Mouse (Mus musculus): ENCODE measurements around the gene Atrn. TPM values are rescaled to one million over a fixed set of nuclear protein-coding genes. Genes with fewer than 3 reads are reported as not detected.
"Not testable (repeated sequence)": the region's sequence is repeated elsewhere in the genome, so short reads cannot be mapped to it uniquely, and the experiment has no call there.

The Atrn gene
- polyA plus RNA-seq, 1 experiment from 2014 or later, result 22.7 TPM

DNA sequence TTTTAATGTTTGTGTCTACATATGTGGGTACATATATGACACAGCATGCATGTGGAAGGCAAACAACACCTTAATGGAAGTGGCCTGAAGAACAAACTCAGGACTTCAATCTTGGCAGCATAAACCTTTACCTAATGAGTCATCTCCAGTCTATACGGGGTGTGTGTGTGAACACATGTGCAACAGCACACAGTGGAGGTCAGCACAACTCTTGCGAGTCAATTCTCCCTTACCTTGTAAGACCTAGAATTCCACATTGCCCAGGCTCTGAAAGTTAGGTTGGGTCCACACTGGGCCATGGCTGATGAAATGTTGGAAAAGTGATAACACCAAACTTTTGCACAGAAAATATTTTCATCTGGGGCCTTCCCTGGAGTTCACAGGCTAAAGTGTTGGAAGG lies 124.3 kb downstream of the Atrn start:
- 90% methylated on average over 2 of the region's 2 CpGs for WGBS
- no peak overlapping the region for H3K27ac ChIP-seq
- no peaks in the 10 kb centered on the region for H3K4me1 ChIP-seq (replicated peaks; ENCODE audit: control insufficient read depth, insufficient read depth, low read length)
- no peaks in the 10 kb centered on the region for H3K27me3 ChIP-seq (ENCODE audit: control insufficient read depth, insufficient read depth, low read length)
- H3K4me3 ChIP-seq (replicated peaks; ENCODE audit: low read length), result no peak overlapping the region
- H3K36me3 ChIP-seq (replicated peaks; ENCODE audit: control insufficient read depth, insufficient read depth), result peaks cover 28% of the 10 kb centered on the region
- H3K9me3 ChIP-seq (ENCODE audit: control insufficient read depth, low read length), result no peaks in the 10 kb centered on the region
- DNase-seq (ENCODE audit: low spot score), result no peak
- no peak for ATAC-seq (ENCODE audit: low FRiP score)
- no peak overlapping the region for H3K9ac ChIP-seq
- no peak overlapping the region for H3K4me2 ChIP-seq (replicated peaks)

DNA sequence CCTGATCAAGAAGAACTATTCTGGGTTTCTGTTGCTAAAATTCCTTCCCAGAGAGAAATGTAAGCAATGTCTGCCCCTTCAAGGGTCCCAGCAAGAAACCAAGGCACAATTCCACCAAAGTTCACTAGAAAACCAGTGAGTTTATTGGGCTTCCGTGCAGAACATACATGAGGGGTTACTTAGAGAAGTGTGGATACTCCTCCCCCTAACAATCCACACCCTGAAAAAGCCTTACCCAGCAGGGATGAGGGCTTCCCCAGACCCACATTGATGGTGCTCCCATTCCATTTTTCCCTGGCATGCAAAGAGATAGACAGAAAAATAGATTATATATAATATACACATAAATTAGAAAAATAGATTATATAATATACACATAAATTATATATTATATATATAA lies 124.7 kb downstream of the Atrn start:
- Histone ChIP-seq H3K4me2 (replicated peaks) (no peak overlapping the region), H3K4me1 (replicated peaks; ENCODE audit: control insufficient read depth, insufficient read depth, low read length) (no peaks in the 10 kb centered on the region), H3K9ac (no peak overlapping the region), H3K27ac (no peak overlapping the region), H3K9me3 (ENCODE audit: control insufficient read depth, low read length) (no peaks in the 10 kb centered on the region), H3K36me3 (replicated peaks; ENCODE audit: control insufficient read depth, insufficient read depth) (peaks cover 24% of the 10 kb centered on the region), H3K4me3 (replicated peaks; ENCODE audit: low read length) (no peak overlapping the region), H3K27me3 (ENCODE audit: control insufficient read depth, insufficient read depth, low read length) (no peaks in the 10 kb centered on the region)
- 94% methylated on average over 1 of the region's 1 CpGs for WGBS
- DNase-seq (ENCODE audit: low spot score), result no peak
- ATAC-seq (ENCODE audit: low FRiP score), result no peak

DNA sequence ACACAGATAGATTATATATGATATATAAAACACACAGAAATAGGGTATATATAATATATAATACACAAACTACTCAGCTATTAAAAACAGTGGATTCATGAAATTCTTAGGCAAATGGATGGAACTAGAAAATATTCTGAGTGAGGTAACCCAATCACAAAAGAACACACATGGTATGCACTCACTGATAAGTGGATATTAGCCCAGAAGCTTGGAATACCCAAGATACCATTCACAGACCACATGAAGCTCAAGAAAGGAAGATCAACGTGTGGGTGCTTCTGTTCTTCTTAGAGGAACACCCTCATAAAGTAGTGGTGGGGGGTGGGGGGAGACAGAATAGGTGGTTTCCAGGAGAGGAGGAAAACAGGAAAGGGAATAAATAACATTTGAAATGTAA lies 125.1 kb downstream of the Atrn start:
- not testable (repeated sequence) for H3K4me3 ChIP-seq (replicated peaks; ENCODE audit: low read length); DNase-seq (ENCODE audit: low spot score); H3K9ac ChIP-seq; H3K4me1 ChIP-seq (replicated peaks; ENCODE audit: control insufficient read depth, insufficient read depth, low read length); ATAC-seq (ENCODE audit: low FRiP score); H3K4me2 ChIP-seq (replicated peaks); H3K9me3 ChIP-seq (ENCODE audit: control insufficient read depth, low read length); H3K27me3 ChIP-seq (ENCODE audit: control insufficient read depth, insufficient read depth, low read length); H3K27ac ChIP-seq
- WGBS, result 77% methylated on average over 1 of the region's 1 CpGs
- H3K36me3 ChIP-seq (replicated peaks; ENCODE audit: control insufficient read depth, insufficient read depth), result peaks cover 20% of the 10 kb centered on the region

DNA sequence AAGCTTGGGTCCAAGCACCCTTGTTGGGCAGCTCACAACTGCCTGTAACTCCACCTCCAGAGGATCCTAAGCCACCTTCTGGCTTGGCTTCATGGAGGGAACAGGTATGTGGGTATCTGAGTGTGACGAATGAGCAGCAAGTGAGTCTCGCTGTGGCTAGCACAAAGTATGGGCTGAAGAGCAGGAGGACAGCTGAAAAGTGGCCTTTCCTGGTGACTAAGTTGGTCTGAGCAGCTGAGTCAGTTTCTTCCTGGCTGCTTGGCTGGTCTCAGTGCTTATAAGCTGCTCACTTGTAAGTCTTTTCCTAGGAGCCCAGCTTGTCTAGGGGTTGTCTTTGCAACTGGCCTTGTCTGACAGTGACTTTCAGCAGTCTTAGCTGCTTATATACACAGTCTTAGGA lies 130.0 kb downstream of the Atrn start:
- Histone ChIP-seq H3K9ac (no peak overlapping the region), H3K27me3 (ENCODE audit: control insufficient read depth, insufficient read depth, low read length) (0 out of 2 replicates have a peak, but pooled peaks cover 12% of the 10 kb centered on the region), H3K4me1 (replicated peaks; ENCODE audit: control insufficient read depth, insufficient read depth, low read length) (no peaks in the 10 kb centered on the region), H3K36me3 (replicated peaks; ENCODE audit: control insufficient read depth, insufficient read depth) (no peaks in the 10 kb centered on the region), H3K9me3 (ENCODE audit: control insufficient read depth, low read length) (no peaks in the 10 kb centered on the region), H3K4me2 (replicated peaks) (no peak overlapping the region), H3K4me3 (replicated peaks; ENCODE audit: low read length) (no peak overlapping the region), H3K27ac (no peak overlapping the region)
- DNase-seq (ENCODE audit: low spot score) (no peak), ATAC-seq (ENCODE audit: low FRiP score) (no peak)
- WGBS, result 92% methylated on average over 2 of the region's 2 CpGs

DNA sequence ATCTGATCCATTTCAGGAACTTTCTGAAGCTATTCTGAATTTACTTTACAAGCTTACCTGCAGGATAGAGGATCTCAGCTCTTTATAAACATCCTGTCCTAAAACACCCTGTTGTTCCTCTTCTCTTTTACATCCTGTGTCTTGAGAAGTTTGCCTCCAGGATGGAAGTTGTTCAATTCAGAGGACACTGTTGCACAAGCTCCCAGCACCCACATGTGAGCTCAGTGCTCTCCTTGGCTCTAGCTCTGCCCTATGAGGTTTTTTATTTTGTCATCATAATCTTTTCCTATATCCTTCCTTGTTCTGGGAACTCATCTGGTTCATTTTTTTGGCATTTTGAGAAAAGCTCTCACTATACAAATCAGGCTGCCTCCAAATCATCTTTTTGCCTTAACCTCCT lies 130.5 kb downstream of the Atrn start:
- no peak overlapping the region for H3K9ac ChIP-seq
- peaks cover 14% of the 10 kb centered on the region; the same call in 1 of the 2 replicates for H3K27me3 ChIP-seq (ENCODE audit: control insufficient read depth, insufficient read depth, low read length)
- no peaks in the 10 kb centered on the region for H3K4me1 ChIP-seq (replicated peaks; ENCODE audit: control insufficient read depth, insufficient read depth, low read length)
- H3K27ac ChIP-seq, result no peak overlapping the region
- no peak overlapping the region for H3K4me3 ChIP-seq (replicated peaks; ENCODE audit: low read length)
- H3K36me3 ChIP-seq (replicated peaks; ENCODE audit: control insufficient read depth, insufficient read depth), result no peaks in the 10 kb centered on the region
- H3K4me2 ChIP-seq (replicated peaks), result no peak overlapping the region
- no peak for DNase-seq (ENCODE audit: low spot score)
- ATAC-seq (ENCODE audit: low FRiP score), result no peak
- H3K9me3 ChIP-seq (ENCODE audit: control insufficient read depth, low read length), result no peaks in the 10 kb centered on the region

DNA sequence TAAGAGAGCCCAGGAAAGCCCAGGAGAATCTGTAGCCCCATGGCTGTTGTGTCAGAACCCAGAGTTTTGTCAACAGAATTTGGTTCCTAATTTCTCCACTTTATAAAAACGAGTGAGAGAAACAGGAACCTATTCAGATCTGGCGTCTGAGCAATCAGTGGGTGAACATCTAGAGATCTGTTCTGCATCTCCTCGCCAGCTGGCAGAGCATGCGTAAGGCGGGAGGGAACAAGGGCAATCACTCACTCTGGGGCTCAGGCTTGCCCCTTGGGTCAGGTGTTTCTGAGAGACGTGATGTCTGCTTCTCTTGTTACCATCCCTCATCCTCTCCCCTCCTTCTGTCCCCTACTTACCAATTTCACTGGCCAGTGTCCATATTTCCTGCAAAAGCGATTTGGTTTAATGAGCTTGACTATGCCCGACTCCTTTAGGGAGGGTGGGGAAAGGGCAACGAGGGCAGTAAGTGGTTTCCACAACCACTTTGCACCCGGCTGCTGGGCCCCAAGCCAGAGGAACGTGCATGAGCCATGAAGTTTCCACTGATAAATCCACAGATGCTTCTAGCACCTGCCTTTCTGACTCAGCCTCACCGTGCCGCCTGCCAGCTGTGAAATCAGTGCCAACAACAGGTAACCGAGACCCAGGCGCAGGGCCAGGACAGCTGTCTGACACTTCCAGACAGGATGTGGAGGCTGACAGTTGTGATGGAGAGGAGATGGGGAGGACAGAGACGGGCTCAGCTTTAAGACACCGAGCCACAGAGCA lies 131.1 kb downstream of the Atrn start:
- H3K4me3 ChIP-seq (replicated peaks; ENCODE audit: low read length), result no peak overlapping the region
- DNase-seq (ENCODE audit: low spot score), result no peak
- H3K4me1 ChIP-seq (replicated peaks; ENCODE audit: control insufficient read depth, insufficient read depth, low read length), result no peaks in the 10 kb centered on the region

DNA sequence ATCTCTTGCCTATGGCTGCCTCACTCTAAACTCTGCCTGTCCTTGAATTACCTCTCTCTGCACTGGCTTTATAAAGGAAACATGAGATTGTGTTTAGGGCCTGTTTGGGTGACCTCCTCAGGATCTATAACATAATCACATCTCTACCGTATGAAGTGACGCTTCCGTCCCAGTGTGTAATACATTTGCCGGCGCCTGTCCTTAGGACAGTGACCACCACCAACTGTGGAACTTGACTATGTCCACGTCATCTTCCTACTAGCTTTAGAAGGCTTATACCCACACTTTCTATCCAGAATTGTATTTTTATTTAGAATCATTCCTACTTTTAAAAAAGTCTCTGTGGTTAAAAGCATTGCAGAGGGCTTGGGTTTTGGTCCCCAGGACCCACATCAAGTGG lies 131.9 kb downstream of the Atrn start:
- H3K27me3 ChIP-seq (ENCODE audit: control insufficient read depth, insufficient read depth, low read length), result peaks cover 27% of the 10 kb centered on the region
- WGBS, result 91% methylated on average over 6 of the region's 6 CpGs
- H3K4me3 ChIP-seq (replicated peaks; ENCODE audit: low read length), result no peak overlapping the region
- DNase-seq (ENCODE audit: low spot score) (no peak), ATAC-seq (ENCODE audit: low FRiP score) (no peak)
- no peaks in the 10 kb centered on the region for H3K4me1 ChIP-seq (replicated peaks; ENCODE audit: control insufficient read depth, insufficient read depth, low read length)
- no peak overlapping the region for H3K27ac ChIP-seq
- no peak overlapping the region for H3K4me2 ChIP-seq (replicated peaks)
- no peaks in the 10 kb centered on the region for H3K9me3 ChIP-seq (ENCODE audit: control insufficient read depth, low read length)
- no peaks in the 10 kb centered on the region for H3K36me3 ChIP-seq (replicated peaks; ENCODE audit: control insufficient read depth, insufficient read depth)
- no peak overlapping the region for H3K9ac ChIP-seq

More for the DNA sequence above, 131.1 kb downstream of the Atrn start:
- Histone ChIP-seq H3K9ac (no peak overlapping the region), H3K9me3 (ENCODE audit: control insufficient read depth, low read length) (no peaks in the 10 kb centered on the region), H3K27me3 (ENCODE audit: control insufficient read depth, insufficient read depth, low read length) (peaks cover 21% of the 10 kb centered on the region), H3K36me3 (replicated peaks; ENCODE audit: control insufficient read depth, insufficient read depth) (no peaks in the 10 kb centered on the region), H3K4me2 (replicated peaks) (no peak overlapping the region), H3K27ac (no peak overlapping the region)
- ATAC-seq (ENCODE audit: low FRiP score), result no peak
- WGBS, result 66% methylated on average over 17 of the region's 17 CpGs

DNA sequence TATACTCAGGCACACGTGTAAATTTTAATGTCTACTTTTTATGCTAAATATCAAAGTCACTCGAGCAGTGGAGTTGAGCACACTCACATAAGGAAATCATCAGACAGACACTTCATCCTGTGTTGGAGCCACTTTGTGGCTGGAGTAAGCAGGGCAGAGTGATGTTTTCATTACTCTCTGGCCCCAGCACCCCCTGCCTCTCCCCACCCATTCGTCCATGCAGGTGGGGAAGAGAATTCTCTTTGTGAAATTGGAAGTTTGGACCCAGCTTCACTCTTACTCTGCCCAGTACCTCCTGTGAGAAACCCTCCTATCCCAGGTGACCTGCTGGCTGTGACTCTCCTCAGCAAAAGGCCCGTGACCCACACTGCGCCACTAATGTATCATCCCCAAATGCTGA lies 132.4 kb downstream of the Atrn start:
- peaks cover 27% of the 10 kb centered on the region for H3K27me3 ChIP-seq (ENCODE audit: control insufficient read depth, insufficient read depth, low read length)
- 86% methylated on average over 5 of the region's 5 CpGs for WGBS
- no peaks in the 10 kb centered on the region for H3K36me3 ChIP-seq (replicated peaks; ENCODE audit: control insufficient read depth, insufficient read depth)
- no peak overlapping the region for H3K27ac ChIP-seq
- no peaks in the 10 kb centered on the region for H3K9me3 ChIP-seq (ENCODE audit: control insufficient read depth, low read length)
- H3K4me2 ChIP-seq (replicated peaks), result no peak overlapping the region
- H3K4me3 ChIP-seq (replicated peaks; ENCODE audit: low read length), result no peak overlapping the region
- no peaks in the 10 kb centered on the region for H3K4me1 ChIP-seq (replicated peaks; ENCODE audit: control insufficient read depth, insufficient read depth, low read length)
- no peak for DNase-seq (ENCODE audit: low spot score)
- no peak for ATAC-seq (ENCODE audit: low FRiP score)
- no peak overlapping the region for H3K9ac ChIP-seq

DNA sequence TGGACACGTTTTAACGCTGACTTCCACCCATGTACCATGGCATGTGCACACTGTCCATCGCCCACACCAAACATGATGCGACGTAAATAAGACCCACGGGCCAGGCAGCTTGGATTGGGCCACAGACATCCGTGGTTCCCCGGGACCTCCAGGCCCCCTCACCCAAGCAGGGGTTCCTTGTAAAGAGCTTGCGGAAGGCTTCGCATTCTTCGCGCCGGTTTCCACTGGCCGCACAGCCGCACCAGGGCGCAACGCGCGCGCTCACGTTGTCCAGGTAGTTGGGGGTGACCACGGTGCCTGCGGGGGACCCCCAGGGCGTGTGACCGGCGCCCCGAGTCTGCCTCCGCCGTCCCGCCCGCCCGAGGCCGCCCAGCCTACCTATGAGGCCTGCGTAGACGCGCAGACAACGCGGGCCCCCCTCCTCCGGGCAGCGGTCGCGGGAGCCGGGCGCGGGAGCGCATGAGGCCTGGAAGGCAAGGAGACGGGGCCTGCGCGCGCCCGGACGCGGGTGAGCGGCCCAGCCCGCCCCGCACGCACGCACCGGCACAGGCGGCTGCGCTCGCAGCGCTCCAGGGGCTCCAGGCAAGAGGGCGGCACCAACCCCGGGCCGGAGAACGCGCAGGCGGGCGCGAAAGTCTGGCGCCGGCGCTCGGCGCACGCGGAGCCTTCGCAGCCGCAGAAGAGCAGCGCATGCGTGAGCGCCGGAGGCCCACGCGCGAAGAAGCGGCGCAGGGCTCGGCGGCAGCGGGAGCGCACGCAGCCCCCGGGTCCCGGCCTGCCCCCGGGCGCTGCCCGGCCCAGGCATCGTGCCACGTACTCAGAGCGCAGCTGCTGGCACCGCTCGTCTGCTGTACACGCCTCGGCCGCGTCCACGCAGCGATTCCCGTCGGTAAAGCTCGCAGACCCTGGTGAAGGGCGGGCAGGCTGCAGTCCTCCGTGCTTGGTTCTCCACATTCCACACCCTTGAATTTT lies 134.8 kb downstream of the Atrn start:
- H3K4me1 ChIP-seq (replicated peaks; ENCODE audit: control insufficient read depth, insufficient read depth, low read length), result no peaks in the 10 kb centered on the region
- H3K4me2 ChIP-seq (replicated peaks), result peak overlapping the region; percentile 91
- H3K36me3 ChIP-seq (replicated peaks; ENCODE audit: control insufficient read depth, insufficient read depth), result no peaks in the 10 kb centered on the region
- H3K9me3 ChIP-seq (ENCODE audit: control insufficient read depth, low read length), result no peaks in the 10 kb centered on the region
- peak; percentile 87 for ATAC-seq (ENCODE audit: low FRiP score)
- DNase-seq (ENCODE audit: low spot score), result peak; percentile 79
- 3% methylated on average over 110 of the region's 115 CpGs for WGBS
- peak overlapping the region; percentile 65 for H3K4me3 ChIP-seq (replicated peaks; ENCODE audit: low read length)
- H3K27me3 ChIP-seq (ENCODE audit: control insufficient read depth, insufficient read depth, low read length), result peaks cover 27% of the 10 kb centered on the region
- H3K27ac ChIP-seq, result peak overlapping the region; percentile 72
- H3K9ac ChIP-seq, result peak overlapping the region; percentile 81
